Comparison of ENCODE assay signal across 7 mouse cellular contexts in genomic region chr5:121948302-121949049, GRCm38 (mm10).
A peak's percentile ranks its signal among the peaks of the same experiment; 100 is the strongest.
DNase-seq lines count a peak whose midpoint lies in the region; ATAC-seq and TF ChIP-seq lines count a peak whose summit lies in the region.

No protein-coding gene starts in this region.

- peaks cover 48% of the 10 kb centered on the region for H3K4me1 ChIP-seq in hindbrain, embryonic 12.5 days
- H3K4me1 ChIP-seq in limb, embryonic 12.5 days (replicated peaks): peaks cover 47% of the 10 kb centered on the region
- H3K4me1 ChIP-seq in midbrain, postnatal 0 days (ENCODE audit: insufficient read depth, low read length): peaks cover 15% of the 10 kb centered on the region; the same call in 1 of the 2 replicates

- peak; percentile 78 for ATAC-seq in hindbrain, embryonic 12.5 days (ENCODE audit: low FRiP score)
- ATAC-seq in limb, embryonic 12.5 days (ENCODE audit: insufficient number of reproducible peaks, insufficient read depth, low FRiP score, low TSS enrichment, low read depth): peak; percentile 87
- ATAC-seq in midbrain, postnatal 0 days (ENCODE audit: low FRiP score): peak; percentile 48
- no peak for ATAC-seq in monocyte, adult 5-6 weeks (replicated peaks; ENCODE audit: insufficient number of reproducible peaks, low FRiP score, low TSS enrichment, poor library complexity, severe bottlenecking)

- WGBS in hindbrain, embryonic 12.5 days: 4% methylated on average over 44 of the region's 44 CpGs
- under 1% methylated on average over 44 of the region's 44 CpGs for WGBS in limb, embryonic 12.5 days
- 2% methylated on average over 44 of the region's 44 CpGs for WGBS in midbrain, postnatal 0 days

- no peak for TF ChIP-seq CTCF in midbrain, postnatal 0 days (IDR thresholded peaks at IDR 0.05)

- H3K27me3 ChIP-seq in hindbrain, embryonic 12.5 days: peaks cover 12% of the 10 kb centered on the region; the same call in 1 of the 2 replicates
- H3K27me3 ChIP-seq in limb, embryonic 12.5 days: peaks cover 13% of the 10 kb centered on the region
- H3K27me3 ChIP-seq in midbrain, postnatal 0 days (ENCODE audit: insufficient read depth, low read length): no peaks in the 10 kb centered on the region

- peak overlapping the region; percentile 59 for H3K4me2 ChIP-seq in hindbrain, embryonic 12.5 days (replicated peaks)
- H3K4me2 ChIP-seq in limb, embryonic 12.5 days: peak overlapping the region; percentile 67
- peak overlapping the region; percentile 58 for H3K4me2 ChIP-seq in midbrain, postnatal 0 days (ENCODE audit: low read depth, low read length, poor library complexity, severe bottlenecking)

- peak overlapping the region; percentile 93 for H3K27ac ChIP-seq in hindbrain, embryonic 12.5 days
- peak overlapping the region; percentile 85 for H3K27ac ChIP-seq in limb, embryonic 12.5 days
- H3K27ac ChIP-seq in midbrain, postnatal 0 days (ENCODE audit: low read depth, low read length): peak overlapping the region; percentile 83

- peak; percentile 80 for DNase-seq in Muller cell, postnatal 12 days (ENCODE audit: inconsistent ontology term)
- DNase-seq in adrenal gland, postnatal 25 days: peak; percentile 75
- DNase-seq in fibroblast of lung, adult 2 months (ENCODE audit: low read depth): peak; percentile 5
- DNase-seq in midbrain, postnatal 0 days (ENCODE audit: low spot score): peak; percentile 92

- peak overlapping the region; percentile 30 for H3K4me3 ChIP-seq in hindbrain, embryonic 12.5 days
- H3K4me3 ChIP-seq in limb, embryonic 12.5 days (replicated peaks): peak overlapping the region; percentile 33
- peak overlapping the region; percentile 30 for H3K4me3 ChIP-seq in midbrain, postnatal 0 days (ENCODE audit: low read depth, low read length)

- no peaks in the 10 kb centered on the region for H3K9me3 ChIP-seq in hindbrain, embryonic 12.5 days (replicated peaks)
- H3K9me3 ChIP-seq in limb, embryonic 12.5 days: no peaks in the 10 kb centered on the region
- no peaks in the 10 kb centered on the region for H3K9me3 ChIP-seq in midbrain, postnatal 0 days (ENCODE audit: low read length)

- H3K9ac ChIP-seq in hindbrain, embryonic 12.5 days: peak overlapping the region; percentile 54
- peak overlapping the region; percentile 37; the same call in 1 of the 2 replicates for H3K9ac ChIP-seq in limb, embryonic 12.5 days (replicated peaks)
- peak overlapping the region; percentile 55 for H3K9ac ChIP-seq in midbrain, postnatal 0 days (replicated peaks; ENCODE audit: low read length, poor library complexity, severe bottlenecking)

- H3K36me3 ChIP-seq in hindbrain, embryonic 12.5 days: no peaks in the 10 kb centered on the region
- H3K36me3 ChIP-seq in limb, embryonic 12.5 days: no peaks in the 10 kb centered on the region
- H3K36me3 ChIP-seq in midbrain, postnatal 0 days (ENCODE audit: insufficient read depth, low read length): no peaks in the 10 kb centered on the region

Comparison
In these comparisons a context has a peak if more than half of its experiments do, and no peak if none do; other contexts are left out.
1. DNase-seq: peak in every context shown above with its lines; median percentile 92 in midbrain, postnatal 0 days; 80 in Muller cell, postnatal 12 days; 75 in adrenal gland, postnatal 25 days; 5 in fibroblast of lung, adult 2 months.